Mouse (Mus musculus) kidney, embryonic 16.5 days (tissue): ENCODE data around the gene Glb1l. TPM values are rescaled to one million over a fixed set of nuclear protein-coding genes. Genes with fewer than 3 reads are reported as not detected.

ENCODE experiments used
- ATAC-seq: fragments of 200-750 bp; cut with Nextera tagmentation; 2 replicates; pipeline ENCODE4 v1.8.0; 2017; ENCODE audit warnings: moderate TSS enrichment; ENCODE audit not compliant: low FRiP score, low TSS enrichment
- H3K27ac ChIP-seq: fragments of 300-500 bp; sonication (generic); 2 replicates; pipeline ENCODE4 v1.5.1; 2014; ENCODE audit warnings: low read length
- H3K27me3 ChIP-seq: fragments of 300-500 bp; sonication (generic); 2 replicates; pipeline ENCODE4 v1.6.1; 2014; ENCODE audit warnings: low read length, control low read depth, mixed read lengths; ENCODE audit not compliant: insufficient read depth
- H3K36me3 ChIP-seq: fragments of 300-500 bp; sonication (generic); 2 replicates; pipeline ENCODE4 v1.6.1; 2014; ENCODE audit warnings: low read length, control low read depth, mixed read lengths; ENCODE audit not compliant: insufficient read depth
- H3K4me1 ChIP-seq: fragments of 300-500 bp; sonication (generic); 2 replicates; pipeline ENCODE4 v1.6.1; 2014; ENCODE audit warnings: low read length, control low read depth, mixed read lengths; ENCODE audit not compliant: insufficient read depth
- H3K4me2 ChIP-seq: fragments of 300-500 bp; sonication (generic); replicated peaks from 2 replicates; pipeline ENCODE4 v1.6.1; 2014; ENCODE audit warnings: low read depth, low read length
- H3K4me3 ChIP-seq: fragments of 300-500 bp; sonication (generic); 2 replicates; pipeline ENCODE4 v1.5.1; 2014; ENCODE audit warnings: mild to moderate bottlenecking, low read length
- H3K9ac ChIP-seq: fragments of 300-500 bp; sonication (generic); replicated peaks from 2 replicates; pipeline ENCODE4 v1.6.1; 2014; ENCODE audit warnings: low read length
- H3K9me3 ChIP-seq: fragments of 300-500 bp; sonication (generic); 2 replicates; pipeline ENCODE4 v1.6.1; 2016; ENCODE audit warnings: low read length, control low read depth
- WGBS: fragments of 180-500 bp; shearing (Covaris S2); extraction: QIAGEN DNeasy Blood & Tissue Kit; methylation state at CpG from one replicate; pipeline ENCODE4 v1.1.7; 2014; 5-methylcytosine and 5-hydroxymethylcytosine counted together
- microRNA-seq: library from miRNA; unstranded; fragments of <30 nt; microRNA quantifications from one replicate; pipeline ENCODE4, GENCODE M21; 2016
- polyA plus RNA-seq: library from polyadenylated mRNA; unstranded; fragments of >200 nt; fragmentation: Nextera tagmentation; extraction: Ambion mirVana; gene quantifications from 2 replicates; pipeline ENCODE4 v1.2.1, GENCODE M21; 2015

Glb1l gene
- polyA plus RNA-seq, 1 experiment from 2014 or later: 57.4 TPM

DNA sequence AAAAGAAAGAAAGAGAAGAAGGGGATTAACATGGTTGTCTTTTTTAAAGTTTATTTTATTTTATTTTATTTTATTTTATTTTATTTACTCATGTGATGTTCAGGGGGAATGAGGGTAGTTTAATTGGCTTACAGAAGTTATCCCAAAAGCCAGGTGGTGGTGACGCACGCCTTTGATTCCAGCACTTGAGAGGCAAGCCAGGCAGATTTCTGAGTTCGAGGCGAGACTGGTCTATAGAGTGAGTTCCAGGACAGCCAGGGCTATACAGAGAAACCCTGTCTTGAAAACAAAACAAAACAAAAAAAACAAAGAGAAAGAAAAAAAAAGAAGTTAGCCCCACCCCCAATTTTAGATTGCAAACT lies 50.4 kb downstream of the Glb1l start:
- no peaks in the 10 kb centered on the region; the same call in 1 of the 2 replicates for H3K9me3 ChIP-seq
- H3K27me3 ChIP-seq: no peaks in the 10 kb centered on the region; the same call in 1 of the 2 replicates
- no peak overlapping the region for H3K9ac ChIP-seq
- H3K4me3 ChIP-seq: no peak overlapping the region
- no peak overlapping the region for H3K4me2 ChIP-seq
- WGBS: 84% methylated on average over 4 of the region's 4 CpGs
- no peak for ATAC-seq
- H3K4me1 ChIP-seq: no peaks in the 10 kb centered on the region
- H3K27ac ChIP-seq: no peak overlapping the region
- no peaks in the 10 kb centered on the region for H3K36me3 ChIP-seq

DNA sequence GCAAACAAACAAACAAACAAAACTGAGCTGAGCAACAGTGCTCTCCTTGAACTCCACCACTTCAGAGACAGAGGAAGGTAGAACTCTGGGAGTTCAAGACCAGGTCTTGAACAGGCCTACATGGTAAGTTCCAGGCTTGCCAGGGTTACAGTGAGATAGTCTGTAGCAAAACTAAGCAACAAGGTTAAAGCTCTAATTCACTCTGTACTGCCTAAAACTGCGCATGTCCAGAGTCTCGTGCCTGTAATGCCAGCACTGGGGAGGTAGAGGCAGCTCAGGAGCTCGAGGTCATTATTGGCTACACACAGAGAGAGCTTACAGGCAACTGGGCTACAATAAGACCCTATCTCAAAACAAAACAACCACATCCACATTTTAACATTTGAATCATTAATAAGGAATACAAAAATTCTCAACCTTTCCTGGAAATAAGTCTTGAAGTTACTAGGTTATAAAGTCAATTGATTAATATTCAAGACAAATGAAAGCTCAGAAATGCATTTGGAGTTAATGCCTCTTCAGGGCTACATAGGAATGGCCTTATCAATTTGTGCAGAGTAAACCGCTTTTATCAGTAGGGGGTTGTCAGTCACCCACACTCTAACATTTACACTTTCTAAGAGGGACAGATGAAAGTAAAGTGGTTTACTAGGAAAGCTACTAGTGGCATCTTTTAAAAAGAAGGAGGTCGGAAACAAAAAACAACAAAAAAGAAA lies 50.9 kb downstream of the Glb1l start:
- Histone ChIP-seq H3K9ac (no peak overlapping the region), H3K4me3 (no peak overlapping the region), H3K27me3 (no peaks in the 10 kb centered on the region; the same call in 1 of the 2 replicates), H3K36me3 (no peaks in the 10 kb centered on the region), H3K27ac (no peak overlapping the region), H3K4me1 (no peaks in the 10 kb centered on the region), H3K9me3 (no peaks in the 10 kb centered on the region; the same call in 1 of the 2 replicates), H3K4me2 (no peak overlapping the region)
- WGBS: 71% methylated on average over 5 of the region's 5 CpGs
- ATAC-seq: no peak

DNA sequence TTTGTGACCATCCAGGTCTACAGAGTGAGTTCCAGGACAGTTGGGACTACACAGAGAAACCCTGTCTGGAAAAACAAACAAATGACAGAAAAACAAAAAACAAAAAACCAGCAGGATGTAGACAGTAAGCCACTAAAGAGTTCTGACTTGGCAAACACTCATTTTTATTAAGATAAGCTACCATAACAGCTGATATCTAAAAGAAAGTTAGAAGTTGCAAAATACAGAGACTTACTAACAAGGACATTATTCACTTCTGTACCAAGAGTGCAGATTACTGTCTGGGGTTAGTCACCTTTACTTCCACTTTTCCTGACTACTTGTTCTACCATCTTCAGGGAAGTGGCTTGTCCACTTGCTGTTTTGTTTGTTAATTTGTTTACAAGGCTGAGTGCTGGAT lies 51.6 kb downstream of the Glb1l start:
- Histone ChIP-seq H3K9ac (no peak overlapping the region), H3K27me3 (no peaks in the 10 kb centered on the region; the same call in 1 of the 2 replicates), H3K4me1 (no peaks in the 10 kb centered on the region), H3K36me3 (no peaks in the 10 kb centered on the region), H3K4me3 (no peak overlapping the region), H3K4me2 (no peak overlapping the region), H3K27ac (no peak overlapping the region), H3K9me3 (no peaks in the 10 kb centered on the region; the same call in 1 of the 2 replicates)
- no peak for ATAC-seq

DNA sequence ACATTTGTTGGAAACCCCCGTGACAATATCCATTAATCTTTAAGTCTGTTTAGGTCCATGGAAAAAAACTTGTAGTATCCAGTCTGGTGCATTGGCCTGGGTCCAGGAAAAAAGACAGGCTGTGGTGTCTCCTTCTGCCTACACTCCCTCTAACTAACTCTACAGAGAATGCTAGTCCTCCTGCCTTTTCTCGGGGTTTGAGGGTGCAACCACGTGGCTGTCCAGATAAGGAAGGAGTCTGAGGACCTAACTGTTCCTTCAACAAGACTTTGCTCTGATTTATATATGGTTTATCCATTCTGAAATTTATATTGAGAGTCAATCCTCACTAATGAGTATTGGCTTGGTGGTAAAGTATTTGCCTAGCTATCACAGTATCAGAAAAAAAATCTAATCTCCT lies 54.8 kb downstream of the Glb1l start:
- no peaks in the 10 kb centered on the region for H3K4me1 ChIP-seq
- H3K4me3 ChIP-seq: no peak overlapping the region
- H3K9ac ChIP-seq: no peak overlapping the region
- H3K27me3 ChIP-seq: no peaks in the 10 kb centered on the region
- H3K9me3 ChIP-seq: no peaks in the 10 kb centered on the region
- 48% methylated on average over 3 of the region's 3 CpGs for WGBS
- H3K36me3 ChIP-seq: no peaks in the 10 kb centered on the region
- no peak overlapping the region for H3K27ac ChIP-seq
- ATAC-seq: no peak
- no peak overlapping the region for H3K4me2 ChIP-seq

DNA sequence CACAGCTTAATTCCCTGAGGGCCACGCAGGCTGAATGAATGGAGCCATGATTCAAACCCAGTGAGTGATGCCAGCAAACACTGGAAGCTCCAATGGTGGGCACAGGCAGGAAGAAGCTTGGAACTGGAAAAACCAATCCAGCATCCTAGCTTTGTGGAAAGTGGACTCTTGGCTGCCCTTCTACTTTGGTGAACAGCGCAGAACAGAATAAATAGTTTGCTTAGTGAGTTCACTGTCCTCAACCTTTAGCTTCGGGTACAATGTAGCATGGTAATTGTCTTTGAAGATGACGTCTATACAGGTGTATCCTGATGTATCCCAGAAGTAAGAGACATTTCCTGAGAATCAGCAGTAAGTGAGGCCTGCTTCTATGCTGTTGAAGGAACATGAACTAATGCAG lies 61.9 kb downstream of the Glb1l start:
- 89% methylated on average over 4 of the region's 4 CpGs for WGBS
- H3K4me1 ChIP-seq: peaks cover 4% of the 10 kb centered on the region
- H3K4me3 ChIP-seq: no peak overlapping the region
- no peaks in the 10 kb centered on the region for H3K9me3 ChIP-seq
- ATAC-seq: no peak
- H3K9ac ChIP-seq: no peak overlapping the region
- no peak overlapping the region for H3K27ac ChIP-seq
- H3K36me3 ChIP-seq: peaks cover 36% of the 10 kb centered on the region
- H3K4me2 ChIP-seq: no peak overlapping the region
- H3K27me3 ChIP-seq: no peaks in the 10 kb centered on the region

Small RNA genes within 50 kb of the gene (microRNA-seq; reads per million reads assigned to microRNA genes)
- not detected for gene Gm27943

Other genes with a start within 250 kb of the Glb1l start
- gene Nhej1, start 85.6 kb downstream of the Glb1l start, polyA plus RNA-seq: 10.0 and 12.1 TPM in 2 replicates
- gene Slc23a3, start 76.9 kb downstream of the Glb1l start, polyA plus RNA-seq: 5.9 and 6.2 TPM in 2 replicates
- gene Cnppd1, start 68.1 kb downstream of the Glb1l start, polyA plus RNA-seq: 51.1 and 54.4 TPM in 2 replicates
- 56.3 and 59.8 TPM in 2 replicates for gene Retreg2, start 68.0 kb downstream of the Glb1l start, polyA plus RNA-seq
- gene Zfand2b, start 42.2 kb downstream of the Glb1l start, polyA plus RNA-seq: 48.4 and 51.0 TPM in 2 replicates
- gene Abcb6, start 30.4 kb downstream of the Glb1l start, polyA plus RNA-seq: 36.4 and 37.2 TPM in 2 replicates
- gene Ankzf1, start 18.7 kb downstream of the Glb1l start, polyA plus RNA-seq: 29.2 and 30.1 TPM in 2 replicates
- gene Atg9a, start 18.6 kb downstream of the Glb1l start, polyA plus RNA-seq: 33.0 and 36.0 TPM in 2 replicates
- gene Stk16, start within 50 bp of the Glb1l start, polyA plus RNA-seq: 153 and 169 TPM in 2 replicates
- gene Tuba4a, start 9.1 kb upstream of the Glb1l start, polyA plus RNA-seq: 96.3 and 102 TPM in 2 replicates
- gene A630095N17Rik, start 21.3 kb upstream of the Glb1l start, polyA plus RNA-seq: not detected in 2 replicates
- 41.3 and 45.7 TPM in 2 replicates for gene Dnajb2, start 25.6 kb upstream of the Glb1l start, polyA plus RNA-seq
- 0.54 and 0.87 TPM in 2 replicates for gene Ptprn, start 53.7 kb upstream of the Glb1l start, polyA plus RNA-seq
- gene Resp18, start 67.6 kb upstream of the Glb1l start, polyA plus RNA-seq: 1.0 and 3.0 TPM in 2 replicates
- 168 and 184 TPM in 2 replicates for gene Dnpep, start 107.2 kb upstream of the Glb1l start, polyA plus RNA-seq
- gene Des, start 149.5 kb upstream of the Glb1l start, polyA plus RNA-seq: 41.6 and 53.6 TPM in 2 replicates
- gene Speg, start 164.5 kb upstream of the Glb1l start, polyA plus RNA-seq: 61.4 and 61.5 TPM in 2 replicates
- gene Gmppa, start 225.1 kb upstream of the Glb1l start, polyA plus RNA-seq: 91.4 and 91.6 TPM in 2 replicates
- gene Asic4, start 239.6 kb upstream of the Glb1l start, polyA plus RNA-seq: 1.00 and 1.5 TPM in 2 replicates